Mouse (Mus musculus) adrenal gland, adult (tissue): ENCODE measurements around the gene Dusp6.
"Not testable (repeated sequence)": the region's sequence is repeated elsewhere in the genome, so short reads cannot be mapped to it uniquely, and the experiment has no call there.

Experiments used
- DNase-seq, 2 experiments: peaks; one replicate each; pipeline ENCODE4 v3.0.0; 2022 to 2023; ENCODE audit warnings: low spot score in 1 of 2; ENCODE audit not compliant: inconsistent age in 2 of 2

Dusp6 gene

GRCm38 (mm10) chr10:99262867-99263379 is at the start of gene Dusp6:
Gene Dusp6, plus strand, starts transcription at chr10:99263231.
- DNase-seq, result peak; percentile 98 to 99

- DNase-seq, result peak in 1 of 2 experiments; percentile 30
These were observed 48.4 kb upstream of the Dusp6 start for GRCm38 (mm10) chr10:99214421-99215299.

- DNase-seq, result not testable (repeated sequence)
These were observed 46.5 kb upstream of the Dusp6 start for GRCm38 (mm10) chr10:99216570-99216969.

- DNase-seq, result no peak
These were observed 41.5 kb upstream of the Dusp6 start for GRCm38 (mm10) chr10:99221540-99221939.

GRCm38 (mm10) chr10:99222726-99223125 is 40.3 kb upstream of the Dusp6 start:
- DNase-seq, result no peak

- no peak for DNase-seq
These were observed 38.8 kb upstream of the Dusp6 start for GRCm38 (mm10) chr10:99224218-99224617.

- DNase-seq, result peak in 1 of 2 experiments; percentile 64
These were observed 36.2 kb upstream of the Dusp6 start for GRCm38 (mm10) chr10:99226782-99227181.

GRCm38 (mm10) chr10:99227968-99228864 is 34.8 kb upstream of the Dusp6 start:
- peak in 1 of 2 experiments; percentile 54 for DNase-seq

GRCm38 (mm10) chr10:99229031-99229684 is 33.9 kb upstream of the Dusp6 start:
- peak; percentile 24 to 61 for DNase-seq

GRCm38 (mm10) chr10:99232518-99233227 is 30.4 kb upstream of the Dusp6 start:
- DNase-seq, result peak; percentile 34 to 73

GRCm38 (mm10) chr10:99234336-99234735 is 28.7 kb upstream of the Dusp6 start:
- DNase-seq, result no peak

- DNase-seq, result no peak
These were observed 27.9 kb upstream of the Dusp6 start for GRCm38 (mm10) chr10:99235081-99235480.

GRCm38 (mm10) chr10:99237205-99237832 is 25.7 kb upstream of the Dusp6 start:
- DNase-seq, result peak in 1 of 2 experiments; percentile 19

- DNase-seq, result no peak
These were observed 24.5 kb upstream of the Dusp6 start for GRCm38 (mm10) chr10:99238537-99238936.

GRCm38 (mm10) chr10:99241284-99241828 is 21.7 kb upstream of the Dusp6 start:
- no peak for DNase-seq

- peak; percentile 39 to 68 for DNase-seq
These were observed 21.0 kb upstream of the Dusp6 start for GRCm38 (mm10) chr10:99241829-99242711.

- DNase-seq, result no peak
These were observed 20.3 kb upstream of the Dusp6 start for GRCm38 (mm10) chr10:99242721-99243120.

GRCm38 (mm10) chr10:99243907-99244489 is 19.0 kb upstream of the Dusp6 start:
- no peak for DNase-seq
